Mouse (Mus musculus) adrenal gland, adult 8-10 months (tissue): ENCODE measurements around the gene Kat2a. TPM values are rescaled to one million over a fixed set of nuclear protein-coding genes. Genes with fewer than 3 reads are reported as not detected.

Experiments used
- DNase-seq: peaks from one replicate; pipeline ENCODE4 v3.0.0; 2022
- total RNA-seq, 4 experiments: library from RNA; stranded (reverse); gene quantifications; 2 replicates each; pipeline ENCODE4 v1.2.4; 2022

The Kat2a gene
- 10 to 100 TPM; 43.3 to 57.7 (median 52.2) TPM for total RNA-seq

- DNase-seq = peak; percentile 71
Observed at GRCm38 (mm10) chr11:100711783-100712615, at the start of gene Kat2a. Gene Kat2a (minus strand): TSS chr11:100712465.

- peak; percentile 82 for DNase-seq
Observed at GRCm38 (mm10) chr11:100761547-100762045, 49.3 kb upstream of the Kat2a start.

GRCm38 (mm10) chr11:100759611-100760233 lies 47.5 kb upstream of the Kat2a start, which contains the start of gene Kcnh4:
Gene Kcnh4 (minus strand): TSS chr11:100759942.
- DNase-seq = peak; percentile 61

GRCm38 (mm10) chr11:100758707-100759610 lies 46.7 kb upstream of the Kat2a start:
- no peak for DNase-seq

- no peak for DNase-seq
Observed at GRCm38 (mm10) chr11:100757566-100757965, 45.3 kb upstream of the Kat2a start.

GRCm38 (mm10) chr11:100756476-100756875 lies 44.2 kb upstream of the Kat2a start:
- no peak for DNase-seq

GRCm38 (mm10) chr11:100754693-100755057 lies 42.4 kb upstream of the Kat2a start:
- DNase-seq = no peak

GRCm38 (mm10) chr11:100754021-100754692 lies 41.9 kb upstream of the Kat2a start:
- DNase-seq = no peak

- no peak for DNase-seq
Observed at GRCm38 (mm10) chr11:100752294-100752693, 40.0 kb upstream of the Kat2a start.

GRCm38 (mm10) chr11:100750127-100750526 lies 37.9 kb upstream of the Kat2a start:
- DNase-seq = no peak

- DNase-seq = no peak
Observed at GRCm38 (mm10) chr11:100749469-100749868, 37.2 kb upstream of the Kat2a start.

GRCm38 (mm10) chr11:100748620-100749019 lies 36.4 kb upstream of the Kat2a start:
- no peak for DNase-seq

GRCm38 (mm10) chr11:100747114-100747513 lies 34.8 kb upstream of the Kat2a start:
- no peak for DNase-seq

- no peak for DNase-seq
Observed at GRCm38 (mm10) chr11:100746546-100746945, 34.3 kb upstream of the Kat2a start.

GRCm38 (mm10) chr11:100745085-100745484 lies 32.8 kb upstream of the Kat2a start:
- DNase-seq = no peak

- DNase-seq = no peak
Observed at GRCm38 (mm10) chr11:100741348-100741747, 29.1 kb upstream of the Kat2a start.

- no peak for DNase-seq
Observed at GRCm38 (mm10) chr11:100738749-100739148, 26.5 kb upstream of the Kat2a start.

GRCm38 (mm10) chr11:100738066-100738604 lies 25.9 kb upstream of the Kat2a start, which contains the start of gene Rab5c:
Gene Rab5c (minus strand): TSS chr11:100738215.
- peak; percentile 99 for DNase-seq

- DNase-seq = no peak
Observed at GRCm38 (mm10) chr11:100737105-100737733, 25.0 kb upstream of the Kat2a start.

- no peak for DNase-seq
Observed at GRCm38 (mm10) chr11:100736746-100737080, 24.4 kb upstream of the Kat2a start.
